In the genomic region with DNA sequence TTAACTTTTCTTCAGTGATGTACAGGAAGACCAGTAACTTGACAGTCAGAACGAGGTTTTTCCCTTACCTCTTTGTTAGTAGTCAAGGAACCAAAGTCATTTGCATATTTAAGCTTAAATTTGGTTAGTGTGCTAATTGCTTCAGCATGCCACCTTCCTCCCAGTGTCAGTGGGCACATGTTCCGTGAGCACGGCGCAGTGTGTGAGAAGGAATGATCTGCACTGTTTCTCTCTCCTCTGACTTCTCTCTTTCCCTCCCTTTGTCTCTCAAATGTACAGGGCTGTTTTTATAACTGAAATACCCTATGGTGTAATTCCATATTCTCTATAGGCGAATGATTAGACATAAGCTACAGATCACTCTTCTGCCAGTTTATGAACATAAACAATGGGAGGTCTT, we compare ENCODE assay signal across 32 mouse cellular contexts. TPM values are rescaled to one million over a fixed set of nuclear protein-coding genes. Genes with fewer than 3 reads are reported as not detected.
DNase-seq lines count a peak whose midpoint lies in the region; ATAC-seq and TF ChIP-seq lines count a peak whose summit lies in the region.
"Had no signal": no experiment of that assay in that cellular context is flagged by ENCODE, and none has a peak within 500 bp of the region (broad histone marks: within the 10 kb centered on the region; RNA-seq: fewer than 3 reads in every experiment).

No protein-coding gene starts in this region.

- H3K9me3 ChIP-seq in liver, embryonic 11.5 days (ENCODE audit: control insufficient read depth, low read length) = no peaks in the 10 kb centered on the region
- no peaks in the 10 kb centered on the region for H3K9me3 ChIP-seq in liver, embryonic 14.5 days (ENCODE audit: control insufficient read depth, low read length)
- H3K9me3 ChIP-seq in liver, postnatal 0 days (ENCODE audit: low read length) = no peaks in the 10 kb centered on the region
- H3K9me3 ChIP-seq: embryonic facial prominence, embryonic 10.5 days; embryonic facial prominence, embryonic 13.5 days; forebrain, embryonic 10.5 days; forebrain, embryonic 13.5 days; heart, embryonic 12.5 days; heart, embryonic 15.5 days had no signal

- H3K27ac ChIP-seq in liver, embryonic 11.5 days (ENCODE audit: low read depth, low read length) = peak overlapping the region; percentile 63
- peak overlapping the region; percentile 8 for H3K27ac ChIP-seq in liver, embryonic 14.5 days
- no peak overlapping the region; the same call in 1 of the 2 replicates for H3K27ac ChIP-seq in liver, postnatal 0 days (ENCODE audit: low read depth)
- no peak overlapping the region for H3K27ac ChIP-seq in thymus, adult 2 months (ENCODE audit: control insufficient read depth, insufficient read depth, low read length)
- H3K27ac ChIP-seq: embryonic facial prominence, embryonic 10.5 days; embryonic facial prominence, embryonic 13.5 days; forebrain, embryonic 10.5 days; forebrain, embryonic 13.5 days; gastrocnemius, adult 2 months; heart, embryonic 15.5 days; hindbrain, embryonic 14.5 days; hindbrain, postnatal 0 days had no signal

- peaks cover 3% of the 10 kb centered on the region for H3K4me1 ChIP-seq in liver, embryonic 11.5 days (replicated peaks; ENCODE audit: control insufficient read depth, insufficient read depth, low read length)
- peaks cover 13 to 19% of the 10 kb centered on the region in 2 experiments for H3K4me1 ChIP-seq in liver, embryonic 14.5 days (replicated peaks; ENCODE audit: control insufficient read depth in 2 of 2, insufficient read depth in 2 of 2, low read length in 1 of 2)
- H3K4me1 ChIP-seq in liver, postnatal 0 days (ENCODE audit: insufficient read depth) = no peaks in the 10 kb centered on the region
- no peaks in the 10 kb centered on the region for H3K4me1 ChIP-seq in thymus, adult 2 months (replicated peaks; ENCODE audit: control insufficient read depth, insufficient read depth, low read length)
- H3K4me1 ChIP-seq: embryonic facial prominence, embryonic 10.5 days; forebrain, embryonic 10.5 days; forebrain, embryonic 13.5 days; heart, embryonic 12.5 days; heart, embryonic 15.5 days had no signal

- peak; percentile 44 for ATAC-seq in liver, embryonic 11.5 days (replicated peaks; ENCODE audit: low FRiP score)
- ATAC-seq in erythroblast, adult 5-6 weeks (replicated peaks; ENCODE audit: low FRiP score, poor library complexity, severe bottlenecking) = peak; percentile 77
- ATAC-seq in liver, embryonic 14.5 days (ENCODE audit: insufficient read depth) = peak; percentile 51; the same call in 1 of the 2 replicates
- ATAC-seq in liver, postnatal 0 days = peak; percentile 49
- ATAC-seq: activated CD4-positive, CD25-positive, alpha-beta regulatory T cell, adult 4 months; forebrain, embryonic 13.5 days; forebrain, postnatal 0 days; hindbrain, postnatal 0 days; inflammation-experienced regulatory T-cells, adult 6 months had no signal

- TF ChIP-seq CTCF in liver, embryonic 14.5 days (IDR thresholded peaks at IDR 0.05; ENCODE audit: low read depth) = no peak
- no peak for TF ChIP-seq CTCF in liver, postnatal 0 days (IDR thresholded peaks at IDR 0.05; ENCODE audit: low read depth)
- no peak for TF ChIP-seq CTCF in thymus, adult 2 months (IDR thresholded peaks at IDR 0.05; ENCODE audit: borderline replicate concordance, control insufficient read depth, extremely low read depth, insufficient read depth, low read length, poor library complexity)

- H3K4me3 ChIP-seq in liver, embryonic 11.5 days (ENCODE audit: low read depth, low read length) = no peak overlapping the region
- H3K4me3 ChIP-seq in liver, embryonic 14.5 days (ENCODE audit: insufficient read depth in 1 of 2, low read depth in 2 of 2, low read length in 2 of 2) = no peak overlapping the region
- H3K4me3 ChIP-seq in liver, postnatal 0 days (ENCODE audit: low read depth, low read length) = no peak overlapping the region
- H3K4me3 ChIP-seq in thymus, adult 2 months (ENCODE audit: control insufficient read depth, insufficient read depth, low read length) = no peak overlapping the region
- H3K4me3 ChIP-seq: embryonic facial prominence, embryonic 10.5 days; embryonic facial prominence, embryonic 13.5 days; forebrain, embryonic 10.5 days; forebrain, embryonic 13.5 days; gastrocnemius, adult 2 months; heart, embryonic 12.5 days; heart, embryonic 15.5 days had no signal

- DNase-seq in liver, embryonic 11.5 days (ENCODE audit: low spot score) = no peak
- DNase-seq in liver = no peak
- no peak for DNase-seq in liver, embryonic 14.5 days (ENCODE audit: low read depth in 3 of 3, low spot score in 3 of 3)
- DNase-seq in liver, postnatal 0 days = no peak
- no peak for DNase-seq in heart, postnatal 25 days (ENCODE audit: low spot score)
- no peak for DNase-seq in cerebellum, adult 18-20 months
- DNase-seq in thymus, adult 2 months = no peak
- DNase-seq: adrenal gland, postnatal 10 days; adrenal gland, postnatal 36 days; cerebellum, adult 11 months; cerebellum, adult 8-10 months; cerebellum, postnatal 10 days; cerebellum, postnatal 36 days; embryo, embryonic 11 days; forebrain, postnatal 0 days; gastrocnemius, adult 2 months; gastrocnemius, postnatal 14 days; heart, adult 18-20 months; heart, postnatal 10 days; heart, postnatal 4 days had no signal

- no peak overlapping the region for H3K9ac ChIP-seq in liver, embryonic 11.5 days (ENCODE audit: low read depth, low read length)
- H3K9ac ChIP-seq in liver, embryonic 14.5 days (replicated peaks) = no peak overlapping the region; the same call in 1 of the 2 replicates
- H3K9ac ChIP-seq in liver, postnatal 0 days (replicated peaks) = no peak overlapping the region
- H3K9ac ChIP-seq: embryonic facial prominence, embryonic 13.5 days; forebrain, embryonic 13.5 days; forebrain, postnatal 0 days; heart, embryonic 12.5 days; heart, embryonic 15.5 days; hindbrain, embryonic 14.5 days had no signal

- H3K27me3 ChIP-seq in liver, embryonic 11.5 days (replicated peaks; ENCODE audit: control insufficient read depth, insufficient read depth, low read length) = no peaks in the 10 kb centered on the region
- H3K27me3 ChIP-seq in liver, embryonic 14.5 days (ENCODE audit: control insufficient read depth, insufficient read depth, low read length) = no peaks in the 10 kb centered on the region
- H3K27me3 ChIP-seq in liver, postnatal 0 days (ENCODE audit: insufficient read depth, low read length) = no peaks in the 10 kb centered on the region
- no peaks in the 10 kb centered on the region for H3K27me3 ChIP-seq in thymus, adult 2 months (ENCODE audit: control insufficient read depth, insufficient read depth, low read length)
- H3K27me3 ChIP-seq: embryonic facial prominence, embryonic 13.5 days; forebrain, embryonic 13.5 days; heart, embryonic 12.5 days; heart, embryonic 15.5 days had no signal

- H3K4me2 ChIP-seq in liver, embryonic 11.5 days = peak overlapping the region; percentile 44
- peak overlapping the region; percentile 40 for H3K4me2 ChIP-seq in liver, embryonic 14.5 days (ENCODE audit: low read depth)
- H3K4me2 ChIP-seq in liver, postnatal 0 days (ENCODE audit: low read depth, low read length) = peak overlapping the region; percentile 1; the same call in 1 of the 2 replicates
- H3K4me2 ChIP-seq: embryonic facial prominence, embryonic 13.5 days; forebrain, embryonic 13.5 days; heart, embryonic 12.5 days; heart, embryonic 15.5 days; hindbrain, embryonic 14.5 days had no signal

- TF ChIP-seq EP300 in liver, embryonic 14.5 days (IDR thresholded peaks at IDR 0.05; ENCODE audit: low read depth) = no peak
- no peak for TF ChIP-seq EP300 in liver, postnatal 0 days (IDR thresholded peaks at IDR 0.05; ENCODE audit: low read depth)

- no peaks in the 10 kb centered on the region for H3K36me3 ChIP-seq in liver, embryonic 11.5 days (ENCODE audit: control insufficient read depth, insufficient read depth, low read length)
- no peaks in the 10 kb centered on the region for H3K36me3 ChIP-seq in liver, embryonic 14.5 days (replicated peaks; ENCODE audit: control insufficient read depth, insufficient read depth, low read depth)
- H3K36me3 ChIP-seq in liver, postnatal 0 days (replicated peaks; ENCODE audit: insufficient read depth, low read length) = no peaks in the 10 kb centered on the region
- no peaks in the 10 kb centered on the region for H3K36me3 ChIP-seq in thymus, adult 2 months (ENCODE audit: control insufficient read depth, insufficient read depth, low read length)
- H3K36me3 ChIP-seq: embryonic facial prominence, embryonic 10.5 days; embryonic facial prominence, embryonic 13.5 days; forebrain, embryonic 10.5 days; heart, embryonic 12.5 days; heart, embryonic 15.5 days had no signal

- no peak for TF ChIP-seq POLR2A in thymus, adult 2 months (IDR thresholded peaks at IDR 0.05; ENCODE audit: control insufficient read depth, extremely low read depth, insufficient read depth, low read length, poor library complexity)

- intact Hi-C loops in heart, postnatal 25 days (cut with DNase I) = loop anchor here (10.0 kb wide), 1 partner anchor 425 kb away; no protein-coding TSS in a partner anchor

- 70% methylated on average over 5 of the region's 5 CpGs for WGBS in liver, embryonic 11.5 days
- whole genome bisulfite sequencing in liver, embryonic 14.5 days (ENCODE audit: insufficient replicate concordance) = 44% methylated on average over 5 of the region's 5 CpGs
- WGBS in liver, postnatal 0 days (ENCODE audit: insufficient replicate concordance) = 56% methylated on average over 5 of the region's 5 CpGs
- 92% methylated on average over 5 of the region's 5 CpGs for WGBS in thymus, adult 2 months

RNA-seq across cellular contexts. Expression of a gene that starts 16.8 kb away (rescaled TPM):
- polyA plus RNA-seq in liver, embryonic 11.5 days (2014; fragmentation: Nextera tagmentation; extraction: Ambion mirVana) = 307 and 365 TPM in 2 replicates
- total RNA-seq in erythroblast, adult 5-6 weeks (2015; ENCODE audit: low replicate concordance) = 281 and 297 TPM in 2 replicates
- total RNA-seq in erythroblast, adult 5-6 weeks (2017; ENCODE audit: low replicate concordance) = 387 and 828 TPM in 2 replicates
- 280 and 1,036 TPM in 2 replicates for polyA plus RNA-seq in liver, embryonic 14.5 days (2012; rRNA removed)
- 206 and 215 TPM in 2 replicates for polyA plus RNA-seq in liver, embryonic 14.5 days (2014; fragmentation: Nextera tagmentation; extraction: Ambion mirVana)
- 176 and 192 TPM in 2 replicates for polyA plus RNA-seq in liver, postnatal 0 days (2015; fragmentation: Nextera tagmentation; extraction: Ambion mirVana)
- 100 to 1,000 TPM; 164 to 188 TPM for total RNA-seq in heart, postnatal 25 days (2021)
- polyA plus RNA-seq in thymus, adult 2 months (2012; rRNA removed) = 317 and 333 TPM in 2 replicates

RNA-seq across cellular contexts. Expression of a gene that starts 34.4 kb away (rescaled TPM):
- not detected in 2 replicates for polyA plus RNA-seq in liver, embryonic 11.5 days (2014; fragmentation: Nextera tagmentation; extraction: Ambion mirVana)
- total RNA-seq in erythroblast, adult 5-6 weeks (2015; ENCODE audit: low replicate concordance) = not detected in 2 replicates
- total RNA-seq in erythroblast, adult 5-6 weeks (2017; ENCODE audit: low replicate concordance) = not detected in 2 replicates
- not detected in 2 replicates for polyA plus RNA-seq in liver, embryonic 14.5 days (2012; rRNA removed)
- not detected in 2 replicates for polyA plus RNA-seq in liver, embryonic 14.5 days (2014; fragmentation: Nextera tagmentation; extraction: Ambion mirVana)
- 0.14 TPM in 1 of 2 replicates, not detected in the other for polyA plus RNA-seq in liver, postnatal 0 days (2015; fragmentation: Nextera tagmentation; extraction: Ambion mirVana)
- under 1 TPM; 0.36 to 0.62 TPM for total RNA-seq in heart, postnatal 25 days (2021)
- polyA plus RNA-seq in thymus, adult 2 months (2012; rRNA removed) = 0.18 TPM in 1 of 2 replicates, not detected in the other
- total RNA-seq: adrenal gland, postnatal 36 days; gastrocnemius, adult 2 months; gastrocnemius, postnatal 14 days; gastrocnemius, postnatal 4 days; heart, adult 18-20 months had no signal
- polyA plus RNA-seq: activated CD4-positive, CD25-positive, alpha-beta regulatory T cell, adult 4 months; embryonic facial prominence, embryonic 13.5 days; forebrain, embryonic 10.5 days; inflammation-experienced regulatory T-cells, adult 6 months had no signal

Comparison
In these comparisons a context has a peak if more than half of its experiments do, and no peak if none do; other contexts are left out.
1. H3K27ac ChIP-seq: peak in liver, embryonic 11.5 days (single experiment) and liver, embryonic 14.5 days (single experiment); none in liver, postnatal 0 days (single experiment) and thymus, adult 2 months (single experiment).
2. Peak in every context shown above with its lines, with median percentiles within 50 percentile points of each other: ATAC-seq and H3K4me2 ChIP-seq.